Mouse (Mus musculus): ENCODE measurements around the gene Ptrh2. TPM values are rescaled to one million over a fixed set of nuclear protein-coding genes. Genes with fewer than 3 reads are reported as not detected.

The Ptrh2 gene
- total and polyA plus RNA-seq, 3 experiments, result 29.8 to 54.5 (median 34.7) TPM

DNA sequence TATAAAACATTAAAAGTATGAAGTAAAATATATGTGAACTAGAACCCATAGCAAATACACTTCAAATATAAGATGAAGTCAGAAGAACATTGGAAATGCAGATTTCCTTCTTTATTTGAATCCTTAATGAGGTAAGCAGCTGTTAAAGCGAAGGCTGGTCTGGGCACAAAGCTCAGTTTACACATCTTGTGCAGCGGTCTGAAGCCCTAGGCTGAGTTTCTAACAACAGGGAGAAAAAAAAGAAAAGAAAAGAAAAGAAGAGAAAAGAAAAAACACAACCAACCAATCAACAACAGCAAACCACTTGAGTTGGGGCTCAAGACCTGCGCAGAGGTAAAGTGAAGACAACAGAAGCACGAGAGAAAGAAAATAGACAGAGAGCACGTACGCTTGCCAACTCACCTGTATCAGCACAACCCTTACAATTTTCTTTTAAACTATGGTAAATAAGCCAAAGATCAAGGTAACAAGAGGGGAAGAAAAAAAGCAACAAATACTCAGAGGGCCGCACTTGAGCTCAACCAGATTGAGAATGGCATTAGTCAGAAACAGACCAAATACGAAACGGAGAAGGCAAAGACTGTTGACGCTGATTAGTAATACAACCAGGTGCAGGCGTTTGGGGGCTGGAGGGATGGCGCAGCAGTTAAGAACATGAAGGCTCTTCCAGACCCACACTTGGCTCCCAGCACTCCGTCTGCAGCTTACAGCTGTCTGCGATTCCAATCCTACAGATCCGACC, 35.9 kb upstream of the Ptrh2 start:
- peak; percentile 89; the same call in 1 of the 2 replicates for TF ChIP-seq CHD1 (IDR thresholded peaks at IDR 0.05; ENCODE audit: low read depth, low read length)
- TF ChIP-seq HCFC1 (IDR thresholded peaks at IDR 0.05; ENCODE audit: low read depth, low read length), result no peak
- no peak; the same call in 1 of the 2 replicates for TF ChIP-seq JUND (conservative IDR thresholded peaks at IDR 0.05; ENCODE audit: low read depth, low read length)
- TF ChIP-seq USF2 (conservative IDR thresholded peaks at IDR 0.05; ENCODE audit: low read depth, low read length), result no peak
- no peak for TF ChIP-seq USF1 (IDR thresholded peaks at IDR 0.05; ENCODE audit: low read depth, low read length)
- TF ChIP-seq SMC3 (IDR thresholded peaks at IDR 0.05; ENCODE audit: low read depth, low read length), result no peak
- no peak for TF ChIP-seq KAT2A (IDR thresholded peaks at IDR 0.05; ENCODE audit: insufficient replicate concordance, low read length)
- peak; percentile 56; the same call in 1 of the 2 replicates for TF ChIP-seq MXI1 (IDR thresholded peaks at IDR 0.05; ENCODE audit: low read depth, low read length)
- TF ChIP-seq NELFE (IDR thresholded peaks at IDR 0.05; ENCODE audit: low read depth, low read length), result peak; percentile 55; the same call in 1 of the 2 replicates
- TF ChIP-seq BHLHE40 (IDR thresholded peaks at IDR 0.05; ENCODE audit: low read depth, low read length), result no peak; the same call in 1 of the 2 replicates
- peak; percentile 10; the same call in 1 of the 2 replicates for TF ChIP-seq MEF2A (IDR thresholded peaks at IDR 0.05; ENCODE audit: borderline replicate concordance, low read depth, low read length)
- TF ChIP-seq EP300 (IDR thresholded peaks at IDR 0.05; ENCODE audit: low read length), result peak; percentile 32; the same call in 1 of the 2 replicates
- no peak for TF ChIP-seq PAX5 (IDR thresholded peaks at IDR 0.05; ENCODE audit: low read length)
- no peak for TF ChIP-seq GABPA (IDR thresholded peaks at IDR 0.05; ENCODE audit: insufficient replicate concordance, low read depth, low read length)
- TF ChIP-seq ZNF384 (IDR thresholded peaks at IDR 0.05; ENCODE audit: low read depth, low read length), result no peak
- peak; percentile 70 for TF ChIP-seq TBP (conservative IDR thresholded peaks at IDR 0.05; ENCODE audit: low read depth, low read length)
- TF ChIP-seq POLR2A (IDR thresholded peaks at IDR 0.05; ENCODE audit: low read depth, low read length), result peak; percentile 69
- no peak; the same call in 1 of the 2 replicates for TF ChIP-seq CHD2 (IDR thresholded peaks at IDR 0.05; ENCODE audit: low read length)
- TF ChIP-seq MAFK (IDR thresholded peaks at IDR 0.05; ENCODE audit: insufficient replicate concordance, low read length), result no peak
- TF ChIP-seq POLR2AphosphoS2 (IDR thresholded peaks at IDR 0.05; ENCODE audit: low read depth, low read length), result no peak
- 0 out of 2 replicates have a peak, but pooled peaks have one; percentile 51 for TF ChIP-seq UBTF (IDR thresholded peaks at IDR 0.05; ENCODE audit: low read depth, low read length)
- TF ChIP-seq IRF4 (IDR thresholded peaks at IDR 0.05; ENCODE audit: low read depth, low read length), result peak; percentile 62
- no peak for TF ChIP-seq ZC3H11A (IDR thresholded peaks at IDR 0.05; ENCODE audit: low read depth, low read length)
- peak; percentile 77 for TF ChIP-seq SIN3A (IDR thresholded peaks at IDR 0.05; ENCODE audit: low read length)
- 0 out of 2 replicates have a peak, but pooled peaks have one; percentile 48 for TF ChIP-seq TCF12 (IDR thresholded peaks at IDR 0.05; ENCODE audit: low read depth, low read length)
- TF ChIP-seq RCOR1 (conservative IDR thresholded peaks at IDR 0.05; ENCODE audit: low read depth, low read length), result peak; percentile 70; the same call in 1 of the 2 replicates
- TF ChIP-seq MAZ (IDR thresholded peaks at IDR 0.05; ENCODE audit: low read depth, low read length), result 0 out of 2 replicates have a peak, but pooled peaks have one; percentile 6
- TF ChIP-seq ETS1 (conservative IDR thresholded peaks at IDR 0.05; ENCODE audit: low read depth, low read length), result peak; percentile 41; the same call in 1 of the 2 replicates
- TF ChIP-seq RAD21 (IDR thresholded peaks at IDR 0.05; ENCODE audit: low read depth, low read length), result no peak
- peak; percentile 61 for TF ChIP-seq ZMIZ1 (IDR thresholded peaks at IDR 0.05; ENCODE audit: low read depth, low read length)
- TF ChIP-seq MAX (IDR thresholded peaks at IDR 0.05; ENCODE audit: low read length), result 0 out of 2 replicates have a peak, but pooled peaks have one; percentile 19
- peak; percentile 55; the same call in 1 of the 2 replicates for TF ChIP-seq MYC (IDR thresholded peaks at IDR 0.05; ENCODE audit: low read depth, low read length)
- dilution Hi-C loops (cut with MboI; ENCODE audit: extremely low pct_ligation_motif_present, extremely low pct_unique_long_range_greater_than_20kb, low sequenced_read_pairs), result no loop called here
- Histone ChIP-seq H3K4me1 (ENCODE audit: control insufficient read depth in 1 of 2, insufficient read depth in 2 of 2) (peaks cover 13 to 74% of the 10 kb centered on the region in 2 experiments; a peak in 3 of 4 replicates), H3K79me2 (replicated peaks; ENCODE audit: control insufficient read depth, extremely low read depth, insufficient read depth, poor library complexity, severe bottlenecking) (peaks cover 7% of the 10 kb centered on the region), H3K27me3 (replicated peaks) (no peaks in the 10 kb centered on the region), H3K4me3 (replicated peaks in 1 of 3; ENCODE audit: low read depth in 2 of 3, low read length in 2 of 3, poor library complexity in 1 of 3) (peak overlapping the region; percentile 23 to 68 (median 35)), H3K9ac (ENCODE audit: insufficient read depth, low read depth) (peak overlapping the region; percentile 68), H3K4me2 (ENCODE audit: insufficient read depth, low read depth, poor library complexity, severe bottlenecking) (peak overlapping the region; percentile 99), H3K36me3 (replicated peaks in 1 of 2; ENCODE audit: control insufficient read depth in 1 of 2, insufficient read depth in 1 of 2, low read length in 1 of 2) (peaks cover 7 to 21% of the 10 kb centered on the region in 2 experiments), H3K9me3 (replicated peaks; ENCODE audit: low read length) (no peaks in the 10 kb centered on the region), H3K27ac (ENCODE audit: insufficient read depth, low read depth) (peak overlapping the region; percentile 95)
- in situ Hi-C loops (cut with MboI; ENCODE audit: low pct_ligation_motif_present, low pct_unique_long_range_greater_than_20kb, low sequenced_read_pairs), result no loop called here
- DNase-seq (ENCODE audit: extremely low read depth), result peak; percentile 75

All from CH12.LX (cell line).